Mouse (Mus musculus) liver, adult 2 months (tissue): ENCODE data around the gene Cdpf1.

Experiments
- CTCF ChIP-seq: fragments of 200-500 bp; IDR thresholded peaks from 2 replicates; pipeline ENCODE4 v1.5.1; 2011; ENCODE audit warnings: low read depth, low read length, control low read depth
- POLR2A ChIP-seq: fragments of 200-500 bp; IDR thresholded peaks from 2 replicates; pipeline ENCODE4 v1.6.1; 2011; ENCODE audit warnings: low read length, control low read depth; ENCODE audit not compliant: insufficient read depth; ENCODE audit errors: extremely low read depth

DNA sequence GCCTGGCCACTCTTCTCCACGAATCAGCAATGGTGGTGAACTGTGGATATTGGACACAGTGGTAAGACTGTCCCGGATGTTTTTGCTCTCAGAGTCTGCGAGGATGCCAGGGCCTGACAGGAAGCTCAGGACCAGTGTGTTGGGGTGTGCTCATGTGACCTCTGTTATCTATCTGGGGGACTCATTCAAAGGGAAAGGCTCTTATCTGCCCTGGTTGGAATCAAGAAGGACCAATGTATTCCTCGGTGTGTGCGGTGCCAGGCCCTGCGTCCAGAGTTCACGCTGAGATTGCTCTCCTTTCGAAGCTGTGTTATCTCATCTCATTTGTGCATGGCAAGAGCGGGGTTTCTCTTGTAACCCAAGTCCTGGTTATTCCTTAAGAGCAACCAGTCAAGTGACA, 37.1 kb downstream of the Cdpf1 start:
- no peak for TF ChIP-seq CTCF
- TF ChIP-seq POLR2A, result no peak
